Mouse (Mus musculus) liver, adult 2 months (tissue): Measurements from ENCODE around the gene Bcas3.

ENCODE experiments used
- CTCF ChIP-seq: fragments of 200-500 bp; IDR thresholded peaks from 2 replicates; pipeline ENCODE4 v1.5.1; 2011; ENCODE audit warnings: low read depth, low read length, control low read depth
- POLR2A ChIP-seq: fragments of 200-500 bp; IDR thresholded peaks from 2 replicates; pipeline ENCODE4 v1.6.1; 2011; ENCODE audit warnings: low read length, control low read depth; ENCODE audit not compliant: insufficient read depth; ENCODE audit errors: extremely low read depth

DNA sequence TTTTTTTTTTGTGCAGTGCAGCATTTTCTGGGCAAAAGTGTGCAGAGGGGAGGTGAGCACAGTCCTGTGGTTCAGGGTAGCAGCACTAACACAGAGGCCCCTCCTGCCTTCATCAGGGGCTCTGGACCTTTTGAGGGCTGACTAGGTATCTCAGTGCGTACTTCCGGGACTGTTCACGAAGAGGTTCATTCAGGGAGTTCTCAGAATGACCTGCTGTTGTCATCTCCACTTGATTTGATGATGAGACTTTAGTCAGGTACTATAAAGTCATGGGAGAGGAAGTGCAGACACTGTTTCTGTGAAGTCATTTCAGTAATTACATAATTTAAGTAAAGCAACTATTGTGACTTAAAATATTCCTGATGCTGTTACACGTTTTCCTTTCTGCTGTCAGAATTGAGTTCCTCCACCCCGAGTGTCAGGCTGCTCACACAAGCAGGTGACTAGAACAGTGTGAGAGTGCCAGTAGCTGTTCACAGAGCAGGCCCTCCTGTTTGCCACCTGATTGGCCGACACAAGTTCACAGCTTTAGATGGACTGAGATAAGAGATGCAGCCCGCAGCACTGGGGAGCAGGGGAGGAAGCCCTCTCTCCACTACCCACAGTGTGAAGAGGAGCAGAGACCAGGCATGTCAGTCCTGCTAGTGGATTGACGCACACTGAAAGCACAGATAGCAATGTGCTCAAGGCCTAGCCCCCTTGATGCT is 100.8 kb downstream of the Bcas3 start:
- no peak for TF ChIP-seq POLR2A
- TF ChIP-seq CTCF = no peak
